Mouse (Mus musculus): ENCODE results near the gene Gpr45.

DNA sequence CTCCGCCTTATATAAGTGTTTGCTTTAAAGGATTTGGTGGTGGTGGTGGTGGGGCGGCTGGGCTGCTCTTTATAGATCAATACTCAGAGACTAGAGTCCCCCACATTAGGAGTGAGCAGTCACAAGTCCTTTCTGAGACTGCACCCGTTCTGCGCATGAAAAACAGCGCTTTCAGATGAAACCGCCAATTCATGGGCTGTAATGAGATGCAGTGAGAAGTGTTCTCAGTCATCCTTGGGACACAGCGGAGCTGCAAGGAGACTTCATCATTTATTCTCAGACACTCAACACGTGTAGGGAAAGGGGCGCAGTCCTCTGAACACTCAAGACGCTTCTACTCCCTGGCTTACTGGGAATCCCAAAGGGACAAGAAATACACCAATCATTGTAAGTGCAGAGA lies 95.1 kb downstream of the Gpr45 start:
- TF ChIP-seq CTCF (IDR thresholded peaks at IDR 0.05; ENCODE audit: low read depth, low read length) (no peak), POLR2A (IDR thresholded peaks at IDR 0.05; ENCODE audit: borderline replicate concordance, low read depth, low read length) (no peak)
